Mouse (Mus musculus): ENCODE data around the gene Slc38a9.

The Slc38a9 gene

GRCm38 (mm10) chr13:112764556-112764955 lies 104.0 kb downstream of the Slc38a9 start:
- no peak for DNase-seq (ENCODE audit: low read depth, low spot score)

GRCm38 (mm10) chr13:112765654-112766053 lies 105.1 kb downstream of the Slc38a9 start:
- no peak for DNase-seq (ENCODE audit: low read depth, low spot score)

- DNase-seq (ENCODE audit: low read depth, low spot score), result no peak
Observed at GRCm38 (mm10) chr13:112770528-112771328, 110.2 kb downstream of the Slc38a9 start.

- no peak for DNase-seq (ENCODE audit: low read depth, low spot score)
Observed at GRCm38 (mm10) chr13:112771447-112772208, 111.1 kb downstream of the Slc38a9 start.

GRCm38 (mm10) chr13:112772252-112772651 lies 111.7 kb downstream of the Slc38a9 start:
- no peak for DNase-seq (ENCODE audit: low read depth, low spot score)

- no peak for DNase-seq (ENCODE audit: low read depth, low spot score)
Observed at GRCm38 (mm10) chr13:112772861-112773260, 112.3 kb downstream of the Slc38a9 start.

- DNase-seq (ENCODE audit: low read depth, low spot score), result no peak
Observed at GRCm38 (mm10) chr13:112773991-112774675, 113.6 kb downstream of the Slc38a9 start.

GRCm38 (mm10) chr13:112775856-112776255 lies 115.3 kb downstream of the Slc38a9 start:
- DNase-seq (ENCODE audit: low read depth, low spot score), result no peak

- no peak for DNase-seq (ENCODE audit: low read depth, low spot score)
Observed at GRCm38 (mm10) chr13:112778407-112778806, 117.9 kb downstream of the Slc38a9 start.

- DNase-seq (ENCODE audit: low read depth, low spot score), result no peak
Observed at GRCm38 (mm10) chr13:112785305-112785704, 124.8 kb downstream of the Slc38a9 start.

- no peak for DNase-seq (ENCODE audit: low read depth, low spot score)
Observed at GRCm38 (mm10) chr13:112786142-112786541, 125.6 kb downstream of the Slc38a9 start.

GRCm38 (mm10) chr13:112786942-112787533 lies 126.5 kb downstream of the Slc38a9 start:
- DNase-seq (ENCODE audit: low read depth, low spot score), result no peak

Data from brain, embryonic 18.5 days (tissue).